Mouse (Mus musculus): ENCODE results near the gene Rab11b. TPM values are rescaled to one million over a fixed set of nuclear protein-coding genes. Genes with fewer than 3 reads are reported as not detected.

The Rab11b gene
- 325 and 332 TPM in 2 replicates for polyA plus RNA-seq (2015; fragmentation: Nextera tagmentation; extraction: Ambion mirVana)

DNA sequence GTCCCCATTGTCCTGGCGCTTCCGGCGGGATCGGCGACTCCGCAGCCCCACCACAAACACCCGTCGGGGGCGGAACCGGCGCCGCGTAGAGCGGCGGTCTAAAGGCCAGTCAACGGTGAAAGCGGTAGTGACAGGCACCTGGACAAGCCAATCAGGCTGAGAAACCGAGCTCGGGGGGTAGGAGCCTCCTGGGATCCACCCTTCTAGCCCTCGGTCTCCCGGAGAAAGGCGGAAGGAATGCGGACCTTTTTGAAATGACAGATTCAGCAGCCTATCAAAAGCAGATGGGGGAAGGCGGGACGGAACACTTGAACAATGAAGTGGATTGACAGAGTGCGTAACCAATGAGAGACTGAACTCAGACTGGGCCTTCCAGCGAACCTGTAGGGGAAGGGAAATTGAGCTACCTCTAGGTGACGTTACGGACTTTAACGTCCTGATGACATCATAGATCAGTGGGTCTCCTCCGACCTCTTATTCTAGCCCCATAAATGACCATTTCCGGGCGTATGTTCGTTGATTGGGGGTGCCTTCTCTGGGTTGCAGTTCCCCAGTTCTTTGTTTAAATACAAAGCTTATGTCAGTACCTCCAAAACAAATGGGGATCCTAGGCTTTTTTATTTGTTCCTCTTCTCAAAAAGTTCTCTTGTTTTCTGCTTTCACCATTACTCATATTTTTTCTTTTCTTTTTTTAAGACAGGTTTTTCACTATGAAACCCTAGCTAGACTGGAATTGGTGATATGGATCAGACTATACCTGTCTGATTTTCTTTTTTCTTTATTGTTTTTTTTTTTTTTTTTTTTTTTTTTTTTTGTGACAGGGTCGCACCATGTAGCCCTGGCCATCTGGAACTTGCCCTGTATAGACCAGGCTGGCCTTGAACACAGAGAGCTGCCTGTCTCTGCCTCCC, at the start of gene Rab11b:
Rab11b (minus strand) TSS at position 276 of the 911 bp plus-strand sequence.
- Histone ChIP-seq H3K36me3 (peaks cover 10% of the 10 kb centered on the region), H3K4me1 (peaks cover 42% of the 10 kb centered on the region), H3K27me3 (no peaks in the 10 kb centered on the region), H3K27ac (peak within 1 kb of the TSS; percentile 99), H3K4me3 (peak within 1 kb of the TSS; percentile 75), H3K9me3 (no peaks in the 10 kb centered on the region; the same call in 1 of the 2 replicates), H3K4me2 (replicated peaks) (peak within 1 kb of the TSS; percentile 78), H3K9ac (peak within 1 kb of the TSS; percentile 97)
- 3% methylated on average over 35 of the region's 35 CpGs for WGBS
- ATAC-seq (ENCODE audit: low FRiP score, low read depth): peak; percentile 99

GRCm38 (mm10) chr17:33808192-33808591, 47.9 kb upstream of the Rab11b start:
- Histone ChIP-seq H3K27ac (no peak overlapping the region), H3K36me3 (no peaks in the 10 kb centered on the region), H3K4me2 (replicated peaks) (no peak overlapping the region), H3K4me1 (peaks cover 9% of the 10 kb centered on the region), H3K9me3 (no peaks in the 10 kb centered on the region), H3K9ac (no peak overlapping the region), H3K4me3 (no peak overlapping the region), H3K27me3 (peaks cover 12% of the 10 kb centered on the region)
- ATAC-seq (ENCODE audit: low FRiP score, low read depth): no peak
- WGBS: 48% methylated on average over 10 of the region's 10 CpGs

GRCm38 (mm10) chr17:33807181-33807888, 47.0 kb upstream of the Rab11b start:
- Histone ChIP-seq H3K4me3 (no peak overlapping the region), H3K4me1 (peaks cover 9% of the 10 kb centered on the region), H3K9me3 (no peaks in the 10 kb centered on the region), H3K4me2 (replicated peaks) (no peak overlapping the region), H3K36me3 (no peaks in the 10 kb centered on the region), H3K27me3 (peaks cover 12% of the 10 kb centered on the region), H3K9ac (no peak overlapping the region), H3K27ac (no peak overlapping the region)
- WGBS: 52% methylated on average over 8 of the region's 9 CpGs
- ATAC-seq (ENCODE audit: low FRiP score, low read depth): no peak

- 56% methylated on average over 1 of the region's 1 CpGs for WGBS
These were observed 44.4 kb upstream of the Rab11b start for GRCm38 (mm10) chr17:33804745-33805144.

GRCm38 (mm10) chr17:33804205-33804604, 43.9 kb upstream of the Rab11b start:
- 54% methylated on average over 4 of the region's 4 CpGs for WGBS
- no peak overlapping the region for H3K4me3 ChIP-seq
- no peak for ATAC-seq (ENCODE audit: low FRiP score, low read depth)
- H3K27ac ChIP-seq: no peak overlapping the region
- no peaks in the 10 kb centered on the region for H3K36me3 ChIP-seq
- no peaks in the 10 kb centered on the region for H3K9me3 ChIP-seq
- H3K9ac ChIP-seq: no peak overlapping the region
- no peaks in the 10 kb centered on the region for H3K4me1 ChIP-seq
- no peaks in the 10 kb centered on the region for H3K27me3 ChIP-seq
- no peak overlapping the region for H3K4me2 ChIP-seq (replicated peaks)

More at GRCm38 (mm10) chr17:33804745-33805144, 44.4 kb upstream of the Rab11b start:
- no peak for ATAC-seq (ENCODE audit: low FRiP score, low read depth)
- H3K4me2 ChIP-seq (replicated peaks): no peak overlapping the region
- no peaks in the 10 kb centered on the region for H3K9me3 ChIP-seq
- H3K9ac ChIP-seq: no peak overlapping the region
- no peak overlapping the region for H3K27ac ChIP-seq
- no peak overlapping the region for H3K4me3 ChIP-seq
- H3K27me3 ChIP-seq: no peaks in the 10 kb centered on the region
- no peaks in the 10 kb centered on the region for H3K4me1 ChIP-seq
- H3K36me3 ChIP-seq: no peaks in the 10 kb centered on the region

- no peak overlapping the region for H3K9ac ChIP-seq
- no peak for ATAC-seq (ENCODE audit: low FRiP score, low read depth)
- H3K4me3 ChIP-seq: no peak overlapping the region
- H3K4me1 ChIP-seq: no peaks in the 10 kb centered on the region
- H3K27me3 ChIP-seq: no peaks in the 10 kb centered on the region
- no peak overlapping the region for H3K4me2 ChIP-seq (replicated peaks)
- no peaks in the 10 kb centered on the region for H3K36me3 ChIP-seq
- no peak overlapping the region for H3K27ac ChIP-seq
- H3K9me3 ChIP-seq: no peaks in the 10 kb centered on the region
- 5% methylated on average over 2 of the region's 2 CpGs for WGBS
These were observed 41.9 kb upstream of the Rab11b start for GRCm38 (mm10) chr17:33802221-33802620.

- Histone ChIP-seq H3K36me3 (no peaks in the 10 kb centered on the region), H3K9me3 (no peaks in the 10 kb centered on the region), H3K4me2 (replicated peaks) (no peak overlapping the region), H3K4me3 (no peak overlapping the region), H3K27me3 (no peaks in the 10 kb centered on the region), H3K9ac (no peak overlapping the region), H3K4me1 (no peaks in the 10 kb centered on the region), H3K27ac (no peak overlapping the region)
- 62% methylated on average over 1 of the region's 1 CpGs for WGBS
- no peak for ATAC-seq (ENCODE audit: low FRiP score, low read depth)
These were observed 38.9 kb upstream of the Rab11b start for GRCm38 (mm10) chr17:33799277-33799676.

DNA sequence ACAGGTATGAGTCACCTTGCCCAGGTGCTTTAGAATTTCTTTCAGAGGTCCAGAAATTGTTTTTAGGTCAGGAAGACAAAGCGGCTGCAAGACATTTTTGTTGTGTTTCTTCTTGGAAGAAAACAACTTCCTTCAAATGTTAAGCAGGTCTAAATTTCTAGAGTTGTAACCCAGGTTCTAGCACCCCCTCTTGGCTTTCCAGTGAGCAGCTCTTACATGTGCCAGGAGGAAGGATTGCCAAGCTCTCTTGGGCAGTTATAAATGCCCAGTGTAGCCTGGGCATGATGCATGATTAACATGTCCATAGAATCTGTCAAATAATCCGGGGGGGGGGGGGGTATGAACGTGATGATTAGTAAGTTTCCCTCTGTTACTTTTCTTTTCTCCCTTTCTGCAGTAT, 38.0 kb upstream of the Rab11b start:
- no peaks in the 10 kb centered on the region for H3K36me3 ChIP-seq
- no peaks in the 10 kb centered on the region for H3K27me3 ChIP-seq
- no peaks in the 10 kb centered on the region for H3K9me3 ChIP-seq
- WGBS: 58% methylated on average over 3 of the region's 3 CpGs
- no peak overlapping the region for H3K9ac ChIP-seq
- H3K4me1 ChIP-seq: no peaks in the 10 kb centered on the region
- ATAC-seq (ENCODE audit: low FRiP score, low read depth): no peak
- no peak overlapping the region for H3K4me3 ChIP-seq
- no peak overlapping the region for H3K27ac ChIP-seq
- H3K4me2 ChIP-seq (replicated peaks): no peak overlapping the region

GRCm38 (mm10) chr17:33788732-33789131, 28.4 kb upstream of the Rab11b start:
- H3K9ac ChIP-seq: no peak overlapping the region
- no peaks in the 10 kb centered on the region for H3K36me3 ChIP-seq
- H3K9me3 ChIP-seq: no peaks in the 10 kb centered on the region
- no peak overlapping the region for H3K4me3 ChIP-seq
- no peaks in the 10 kb centered on the region for H3K4me1 ChIP-seq
- no peak overlapping the region for H3K4me2 ChIP-seq (replicated peaks)
- no peak overlapping the region for H3K27ac ChIP-seq
- no peak for ATAC-seq (ENCODE audit: low FRiP score, low read depth)
- WGBS: 80% methylated on average over 4 of the region's 4 CpGs
- H3K27me3 ChIP-seq: no peaks in the 10 kb centered on the region

DNA sequence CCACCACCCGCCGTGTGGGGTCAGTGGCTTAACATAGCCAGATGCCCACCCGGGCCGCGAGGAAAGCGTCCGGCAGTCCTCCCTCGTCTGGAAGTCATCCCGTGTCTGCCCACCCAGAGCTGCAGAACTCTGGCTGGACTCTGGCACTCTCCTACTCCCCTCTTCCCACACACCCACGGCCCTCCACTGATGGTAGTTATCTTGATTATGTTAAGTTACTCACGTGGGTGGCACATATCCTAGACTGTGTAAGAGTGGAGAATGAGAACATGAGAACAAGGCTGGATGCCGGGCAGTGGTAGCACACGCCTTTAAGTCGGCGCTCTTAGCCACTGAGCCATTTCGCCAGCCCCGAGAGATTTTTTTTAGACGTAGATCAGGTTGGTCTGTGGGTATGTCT, 26.0 kb upstream of the Rab11b start:
- no peaks in the 10 kb centered on the region for H3K36me3 ChIP-seq
- H3K27me3 ChIP-seq: no peaks in the 10 kb centered on the region
- no peak overlapping the region for H3K4me2 ChIP-seq (replicated peaks)
- no peak for ATAC-seq (ENCODE audit: low FRiP score, low read depth)
- 79% methylated on average over 18 of the region's 18 CpGs for WGBS
- no peak overlapping the region for H3K4me3 ChIP-seq
- no peak overlapping the region for H3K27ac ChIP-seq
- no peaks in the 10 kb centered on the region for H3K9me3 ChIP-seq
- H3K9ac ChIP-seq: no peak overlapping the region
- H3K4me1 ChIP-seq: peaks cover 23% of the 10 kb centered on the region

- Histone ChIP-seq H3K27me3 (no peaks in the 10 kb centered on the region), H3K9me3 (no peaks in the 10 kb centered on the region), H3K4me1 (peaks cover 37% of the 10 kb centered on the region), H3K27ac (no peak overlapping the region), H3K4me2 (replicated peaks) (no peak overlapping the region), H3K9ac (no peak overlapping the region), H3K4me3 (no peak overlapping the region), H3K36me3 (no peaks in the 10 kb centered on the region)
- 87% methylated on average over 2 of the region's 2 CpGs for WGBS
- ATAC-seq (ENCODE audit: low FRiP score, low read depth): no peak
These were observed 24.6 kb upstream of the Rab11b start for GRCm38 (mm10) chr17:33784939-33785338.

GRCm38 (mm10) chr17:33783408-33783807, 23.1 kb upstream of the Rab11b start:
- Histone ChIP-seq H3K36me3 (peaks cover under 1% of the 10 kb centered on the region; the same call in 1 of the 2 replicates), H3K27me3 (no peaks in the 10 kb centered on the region), H3K27ac (no peak overlapping the region), H3K4me2 (replicated peaks) (no peak overlapping the region), H3K4me3 (no peak overlapping the region), H3K4me1 (peaks cover 52% of the 10 kb centered on the region), H3K9me3 (no peaks in the 10 kb centered on the region), H3K9ac (no peak overlapping the region)
- no peak for ATAC-seq (ENCODE audit: low FRiP score, low read depth)

All from limb, embryonic 13.5 days (tissue).